Mouse (Mus musculus) left cerebral cortex, postnatal 36 days (tissue): Measurements from ENCODE around the gene Ehmt1. TPM values are rescaled to one million over a fixed set of nuclear protein-coding genes. Genes with fewer than 3 reads are reported as not detected.
"Not testable (repeated sequence)": the region's sequence is repeated elsewhere in the genome, so short reads cannot be mapped to it uniquely, and the experiment has no call there.

Source experiments
- DNase-seq, 2 experiments: peaks; one replicate each; pipeline ENCODE4 v3.0.0; 2021 to 2022; ENCODE audit warnings: low spot score in 2 of 2, mixed read lengths in 1 of 2
- intact Hi-C: fragments of 180-260 bp; cut with DNase I; formaldehyde crosslinking; loops from one replicate; pipeline ENCODE4 v1.15.1; 2025
- total RNA-seq, 2 experiments: library from RNA; stranded (reverse); gene quantifications; 2 replicates each; pipeline ENCODE4 v1.2.3; 2021

Gene Ehmt1
- total RNA-seq: 10 to 100 TPM; 47.0 to 62.6 TPM

GRCm38 (mm10) chr2:24918930-24919838, at the start of gene Ehmt1:
Ehmt1 (minus strand) TSS chr2:24919614.
- DNase-seq: peak; percentile 93 to 97
- intact Hi-C loops: no loop called here

- peak; percentile 87 to 88 for DNase-seq
- intact Hi-C loops: no loop called here
Observed at GRCm38 (mm10) chr2:24962304-24963000, 43.0 kb upstream of the Ehmt1 start, which contains the start of gene Dph7. Dph7 (plus strand) TSS chr2:24962400.

GRCm38 (mm10) chr2:24960910-24961309, 41.5 kb upstream of the Ehmt1 start:
- DNase-seq: no peak
- intact Hi-C loops: no loop called here

GRCm38 (mm10) chr2:24952537-24953055, 33.2 kb upstream of the Ehmt1 start:
- intact Hi-C loops: no loop called here
- no peak for DNase-seq

GRCm38 (mm10) chr2:24950189-24950535, 30.7 kb upstream of the Ehmt1 start:
- intact Hi-C loops: no loop called here
- DNase-seq: no peak

DNA sequence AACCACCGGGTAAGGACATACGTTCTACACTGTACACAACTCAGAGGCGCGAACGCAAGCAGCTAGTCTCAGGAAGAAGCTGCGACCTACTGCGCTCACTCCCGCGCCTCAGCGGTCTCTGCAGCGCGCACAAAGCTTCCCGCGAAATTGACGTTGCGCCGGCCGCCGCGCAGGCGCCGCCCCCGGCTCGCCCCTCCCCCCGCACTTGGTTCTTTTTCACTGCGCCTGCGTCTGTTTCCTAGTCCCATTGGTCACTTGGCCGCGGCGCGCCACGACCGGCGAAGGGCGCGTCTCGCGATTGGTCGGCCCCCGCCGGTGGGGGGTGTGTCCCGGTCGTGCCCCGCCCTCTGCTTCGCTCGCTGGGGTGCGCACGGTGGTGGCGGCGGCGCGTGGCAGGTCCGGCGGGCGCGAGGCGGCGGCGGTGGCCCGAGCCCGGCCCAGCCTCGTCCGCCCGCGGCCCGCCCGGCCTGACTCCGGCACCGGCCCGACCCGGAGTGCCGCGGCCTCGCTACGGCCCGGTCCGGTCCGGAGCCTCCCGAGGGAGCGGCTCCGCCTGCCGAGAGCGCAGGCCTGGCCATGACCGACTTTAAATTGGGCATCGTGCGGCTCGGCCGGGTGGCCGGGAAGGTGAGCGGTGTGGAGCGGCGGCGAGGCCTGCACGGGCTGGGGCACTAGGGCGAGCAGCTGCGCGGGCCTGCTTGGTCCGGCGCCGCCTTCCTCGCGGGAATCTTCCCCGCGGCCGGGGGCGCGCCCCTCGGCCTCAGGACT, 30.2 kb upstream of the Ehmt1 start, which contains the start of gene Zmynd19:
TSS of gene Zmynd19 (plus strand) at position 372 of the 768 bp plus-strand sequence.
- DNase-seq: peak; percentile 97 to 98
- intact Hi-C loops: no loop called here

- intact Hi-C loops, DNase-seq: not testable (repeated sequence)
Observed at GRCm38 (mm10) chr2:24944304-24944703, 24.9 kb upstream of the Ehmt1 start.

DNA sequence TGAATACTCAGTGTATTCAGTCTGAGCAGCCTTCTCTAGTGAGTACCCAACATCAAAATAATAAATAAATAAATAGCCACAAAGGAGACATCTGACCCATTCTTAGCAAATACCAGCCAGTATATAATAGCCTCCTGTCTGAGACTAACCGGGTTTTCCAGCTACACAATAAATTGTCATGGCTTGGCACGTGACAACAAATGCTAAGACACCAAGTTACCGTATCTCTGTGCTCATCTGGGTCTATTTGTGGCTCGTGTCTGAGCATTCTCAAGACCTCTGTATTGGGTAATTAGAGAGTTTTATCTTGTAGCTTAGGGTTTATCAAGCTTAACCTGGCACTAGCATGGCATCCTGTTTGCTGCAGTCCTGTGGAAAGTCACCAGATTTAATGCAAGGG, 22.7 kb upstream of the Ehmt1 start:
- DNase-seq: no peak
- intact Hi-C loops: no loop called here

- DNase-seq: peak; percentile 71 to 80
- intact Hi-C loops: no loop called here
Observed at GRCm38 (mm10) chr2:24935057-24935796, 15.8 kb upstream of the Ehmt1 start, which contains the start of gene Arrdc1. Arrdc1 (minus strand) TSS chr2:24935252.

- intact Hi-C loops: no loop called here
- DNase-seq: peak in 1 of 2 experiments; percentile 17
Observed at GRCm38 (mm10) chr2:24934441-24934963, 15.1 kb upstream of the Ehmt1 start.

GRCm38 (mm10) chr2:24929593-24929992, 10.2 kb upstream of the Ehmt1 start:
- no peak for DNase-seq
- intact Hi-C loops: no loop called here

GRCm38 (mm10) chr2:24929119-24929518, 9.7 kb upstream of the Ehmt1 start:
- no peak for DNase-seq
- intact Hi-C loops: no loop called here

- no peak for DNase-seq
- intact Hi-C loops: no loop called here
Observed at GRCm38 (mm10) chr2:24927810-24928479, 8.5 kb upstream of the Ehmt1 start.

DNA sequence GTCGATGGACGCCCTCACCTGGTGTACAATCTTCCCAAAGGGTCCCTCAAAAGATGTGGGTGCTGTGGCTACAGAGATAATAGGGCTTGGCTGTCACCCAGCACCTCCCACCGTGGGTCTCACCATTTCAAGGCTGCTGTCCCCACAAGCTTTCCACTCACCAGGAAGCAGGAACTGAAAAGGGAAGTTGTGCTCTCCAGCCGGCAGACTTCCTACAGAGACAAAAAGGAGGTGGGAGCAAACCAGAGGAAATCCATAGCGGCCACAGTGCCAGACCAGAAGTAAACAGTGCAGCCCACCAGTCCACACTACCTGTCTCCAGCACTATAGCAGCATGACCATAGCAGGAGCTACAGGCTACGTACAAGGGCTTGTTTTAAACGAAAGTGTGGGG, 7.5 kb upstream of the Ehmt1 start:
- intact Hi-C loops: no loop called here
- no peak for DNase-seq

GRCm38 (mm10) chr2:24926345-24926964, 7.0 kb upstream of the Ehmt1 start:
- DNase-seq: no peak

GRCm38 (mm10) chr2:24925284-24925683, 5.9 kb upstream of the Ehmt1 start:
- intact Hi-C loops: no loop called here
- no peak for DNase-seq

More at GRCm38 (mm10) chr2:24926345-24926964, 7.0 kb upstream of the Ehmt1 start:
- intact Hi-C loops: no loop called here

DNA sequence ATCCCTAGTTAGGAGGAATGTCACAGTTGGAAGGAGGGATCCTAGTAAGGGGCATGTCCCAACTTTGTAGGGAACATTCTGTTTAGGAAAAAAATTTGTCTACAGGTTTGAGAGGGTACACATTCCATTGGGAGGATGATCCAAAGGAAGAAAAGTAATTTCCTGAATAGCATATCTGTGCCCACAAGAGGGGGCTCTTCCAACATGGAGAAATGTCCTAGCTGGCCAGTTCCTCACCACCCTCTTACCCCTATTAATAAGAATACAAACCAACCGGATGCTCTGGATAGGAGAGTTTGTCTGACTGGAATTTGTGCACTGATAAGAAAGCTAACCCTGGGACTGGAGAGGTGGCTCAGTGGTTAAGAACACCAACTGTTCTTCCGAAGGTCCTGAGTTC, 4.1 kb upstream of the Ehmt1 start:
- intact Hi-C loops: no loop called here
- DNase-seq: no peak

GRCm38 (mm10) chr2:24919839-24920175, 393 bp upstream of the Ehmt1 start:
- DNase-seq: no peak
- intact Hi-C loops: no loop called here
